Mouse (Mus musculus) heart, embryonic 15.5 days (tissue): ENCODE data around the gene Syn1. TPM values are rescaled to one million over a fixed set of nuclear protein-coding genes. Genes with fewer than 3 reads are reported as not detected.

Experiments used
- ATAC-seq: fragments of 200-750 bp; cut with Nextera tagmentation; replicated peaks from 2 replicates; pipeline ENCODE4 v1.8.0; 2017; ENCODE audit warnings: low read depth, moderate TSS enrichment; ENCODE audit not compliant: insufficient number of reproducible peaks, insufficient read depth, low FRiP score
- H3K27ac ChIP-seq: fragments of 300-500 bp; sonication (generic); 2 replicates; pipeline ENCODE4 v1.5.1; 2015; ENCODE audit warnings: mild to moderate bottlenecking, inconsistent platforms
- H3K27me3 ChIP-seq: fragments of 300-500 bp; sonication (generic); 2 replicates; pipeline ENCODE4 v1.6.1; 2015; ENCODE audit warnings: inconsistent platforms
- H3K36me3 ChIP-seq: fragments of 300-500 bp; sonication (generic); 2 replicates; pipeline ENCODE4 v1.6.1; 2015; ENCODE audit warnings: mild to moderate bottlenecking, inconsistent platforms
- H3K4me1 ChIP-seq: fragments of 300-500 bp; sonication (generic); replicated peaks from 2 replicates; pipeline ENCODE4 v1.6.1; 2015; ENCODE audit warnings: inconsistent platforms
- H3K4me2 ChIP-seq: fragments of 300-500 bp; sonication (generic); 2 replicates; pipeline ENCODE4 v1.6.1; 2015; ENCODE audit warnings: inconsistent platforms, mild to moderate bottlenecking, moderate library complexity
- H3K4me3 ChIP-seq: fragments of 300-500 bp; sonication (generic); 2 replicates; pipeline ENCODE4 v1.5.1; 2015; ENCODE audit warnings: mild to moderate bottlenecking, inconsistent platforms
- H3K9ac ChIP-seq: fragments of 300-500 bp; sonication (generic); 2 replicates; pipeline ENCODE4 v1.6.1; 2015; ENCODE audit warnings: mild to moderate bottlenecking, inconsistent platforms
- H3K9me3 ChIP-seq: fragments of 300-500 bp; sonication (generic); replicated peaks from 2 replicates; pipeline ENCODE4 v1.6.1; 2016; ENCODE audit warnings: inconsistent platforms
- WGBS: fragments of 180-500 bp; shearing (Covaris S2); methylation state at CpG from one replicate; pipeline ENCODE4 v1.1.7; 2015; ENCODE audit warnings: mixed read lengths; 5-methylcytosine and 5-hydroxymethylcytosine counted together
- polyA plus RNA-seq: library from polyadenylated mRNA; unstranded; fragments of >200 nt; fragmentation: Nextera tagmentation; extraction: Ambion mirVana; gene quantifications from 2 replicates; pipeline ENCODE4 v1.2.1, GENCODE M21; 2015

The Syn1 gene
- polyA plus RNA-seq: 0.25 and 0.77 TPM in 2 replicates

- Histone ChIP-seq H3K9ac (peak within 1 kb of the TSS; percentile 25; the same call in 1 of the 2 replicates), H3K27me3 (peaks cover 8% of the 10 kb centered on the region; the same call in 1 of the 2 replicates), H3K4me1 (0 out of 2 replicates have a peak, but pooled peaks cover 6% of the 10 kb centered on the region), H3K9me3 (no peaks in the 10 kb centered on the region), H3K4me2 (peak within 1 kb of the TSS; percentile 80), H3K27ac (no peak within 1 kb of the TSS), H3K36me3 (no peaks in the 10 kb centered on the region), H3K4me3 (peak within 1 kb of the TSS; percentile 46)
- peak; percentile 84; the same call in 1 of the 2 replicates for ATAC-seq
- 9% methylated on average over 40 of the region's 44 CpGs for WGBS
These were observed at the start of gene Syn1 for GRCm38 (mm10) chrX:20920844-20921364. Gene Syn1 (minus strand): TSS chrX:20921004.

DNA sequence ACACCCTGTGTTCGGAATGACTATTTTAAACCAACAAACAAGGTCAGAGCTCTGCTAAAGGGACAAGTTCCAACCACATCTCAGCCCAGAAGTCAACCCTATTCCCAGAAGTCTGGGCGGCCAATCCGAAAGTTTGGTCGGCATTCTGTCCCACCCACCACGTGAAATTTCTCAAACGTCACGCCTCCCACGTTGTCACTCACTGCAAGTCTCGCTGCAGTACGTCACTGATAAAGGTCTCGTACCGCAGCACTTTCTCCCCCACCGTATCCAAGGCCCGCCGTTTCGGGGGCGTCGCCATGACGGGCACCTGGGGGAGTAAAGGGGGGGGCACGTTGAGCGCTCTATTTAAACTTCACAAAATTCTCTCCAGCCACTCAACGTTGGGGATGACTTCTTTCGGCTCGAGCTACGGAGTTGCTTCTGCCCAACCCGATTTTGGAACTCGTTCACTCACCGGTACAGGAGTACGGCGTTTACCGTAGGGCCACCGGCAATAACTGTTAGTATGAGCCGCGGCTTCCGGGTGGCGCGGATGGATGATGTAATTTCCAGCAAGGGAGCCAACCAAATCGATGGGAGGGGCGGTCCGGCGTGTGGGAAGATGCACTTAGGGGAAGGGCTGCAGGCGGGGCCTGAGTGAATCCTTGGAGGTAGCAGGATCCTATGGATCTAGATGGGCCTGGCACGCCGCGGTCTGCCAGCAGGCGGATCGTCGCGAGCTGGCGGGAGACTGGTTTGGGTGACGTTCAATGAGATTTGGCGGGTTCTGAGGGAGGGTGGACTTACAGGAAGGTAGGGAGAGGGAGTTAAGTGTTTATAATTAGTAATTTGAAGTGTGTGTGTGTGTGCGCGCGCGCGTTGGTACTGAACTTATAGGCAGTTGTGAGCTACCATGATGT is 40.9 kb upstream of the Syn1 start, which contains the start of gene Uxt:
Gene Uxt (minus strand): TSS at position 541 of the 902 bp plus-strand sequence.
- Histone ChIP-seq H3K9ac (peak within 1 kb of the TSS; percentile 52), H3K9me3 (no peaks in the 10 kb centered on the region), H3K4me3 (peak within 1 kb of the TSS; percentile 64), H3K27me3 (no peaks in the 10 kb centered on the region), H3K4me1 (0 out of 2 replicates have a peak, but pooled peaks cover 4% of the 10 kb centered on the region), H3K36me3 (peaks cover 7% of the 10 kb centered on the region; the same call in 1 of the 2 replicates), H3K4me2 (peak within 1 kb of the TSS; percentile 56), H3K27ac (peak within 1 kb of the TSS; percentile 89)
- WGBS: 11% methylated on average over 57 of the region's 57 CpGs
- ATAC-seq: peak; percentile 93

DNA sequence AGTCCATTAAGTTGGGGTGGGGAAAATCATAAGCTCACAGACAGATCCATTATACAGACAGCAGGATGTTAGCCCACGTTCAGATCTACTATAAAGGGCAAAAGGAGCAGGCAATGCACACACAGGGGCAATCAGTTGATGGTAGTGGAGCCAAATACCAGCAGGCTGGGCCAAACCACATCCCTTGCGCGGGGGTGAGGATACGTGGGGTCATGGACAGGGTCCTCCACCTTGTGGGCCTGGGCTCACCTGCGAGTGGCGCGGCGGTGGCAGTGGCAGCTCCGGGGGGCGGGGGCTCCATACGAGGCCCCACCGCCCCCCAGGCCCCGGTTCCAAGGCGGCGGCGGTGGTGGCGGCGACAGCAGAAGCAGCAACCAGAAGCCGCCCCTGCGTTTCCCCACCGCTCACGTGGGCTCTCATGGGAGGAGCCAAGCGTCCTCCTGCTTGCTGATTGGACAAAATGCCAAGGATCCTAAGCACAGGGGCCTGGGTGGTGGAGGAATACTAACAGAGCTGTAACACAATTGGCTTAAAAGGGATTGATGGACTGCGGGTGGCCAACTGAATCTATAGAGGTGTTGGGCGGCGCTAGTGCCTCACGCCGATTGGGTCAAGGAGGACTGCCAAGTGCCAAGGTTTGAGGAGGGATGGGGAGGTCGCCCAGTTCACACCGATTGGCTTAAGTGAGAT is 29.5 kb upstream of the Syn1 start, which contains the start of gene Elk1:
Gene Elk1 (minus strand): TSS at position 418 of the 690 bp plus-strand sequence.
- ATAC-seq: peak; percentile 95
- Histone ChIP-seq H3K9me3 (no peaks in the 10 kb centered on the region), H3K27ac (peak within 1 kb of the TSS; percentile 74), H3K4me1 (no peaks in the 10 kb centered on the region), H3K27me3 (no peaks in the 10 kb centered on the region), H3K4me2 (peak within 1 kb of the TSS; percentile 57), H3K4me3 (peak within 1 kb of the TSS; percentile 74), H3K36me3 (no peaks in the 10 kb centered on the region), H3K9ac (peak within 1 kb of the TSS; percentile 68)
- WGBS: 9% methylated on average over 30 of the region's 30 CpGs

DNA sequence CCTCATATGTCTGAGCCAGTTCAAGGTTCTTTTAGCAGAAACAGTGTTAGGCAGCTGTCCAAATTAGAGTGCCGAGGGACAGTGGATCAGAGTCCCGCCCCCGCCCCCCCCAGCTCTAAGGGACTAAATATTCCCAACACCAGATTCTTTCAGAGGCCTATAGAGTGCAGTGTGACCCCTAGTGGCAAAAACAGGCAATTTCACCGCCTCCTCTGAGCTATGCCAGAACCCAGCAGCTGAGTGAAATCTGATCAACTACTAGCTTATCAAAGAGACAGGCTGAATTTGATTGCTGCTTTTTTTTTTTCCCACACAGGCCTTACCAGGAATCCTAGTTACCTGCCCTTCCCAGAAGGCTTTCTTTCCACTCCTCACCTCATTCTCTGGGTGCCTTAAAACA is 25.3 kb upstream of the Syn1 start:
- WGBS: 9% methylated on average over 4 of the region's 4 CpGs
- Histone ChIP-seq H3K27me3 (no peaks in the 10 kb centered on the region), H3K4me1 (no peaks in the 10 kb centered on the region), H3K9me3 (no peaks in the 10 kb centered on the region), H3K4me2 (no peak overlapping the region), H3K9ac (no peak overlapping the region), H3K27ac (no peak overlapping the region), H3K36me3 (no peaks in the 10 kb centered on the region), H3K4me3 (no peak overlapping the region)
- no peak for ATAC-seq

- ATAC-seq: no peak
- 65% methylated on average over 1 of the region's 1 CpGs for WGBS
- Histone ChIP-seq H3K27ac (no peak overlapping the region), H3K27me3 (no peaks in the 10 kb centered on the region), H3K4me2 (no peak overlapping the region), H3K4me1 (no peaks in the 10 kb centered on the region), H3K4me3 (no peak overlapping the region), H3K36me3 (0 out of 2 replicates have a peak, but pooled peaks cover 3% of the 10 kb centered on the region), H3K9me3 (no peaks in the 10 kb centered on the region), H3K9ac (no peak overlapping the region)
These were observed 11.2 kb upstream of the Syn1 start for GRCm38 (mm10) chrX:20931963-20932362.

GRCm38 (mm10) chrX:20931364-20931763 is 10.6 kb upstream of the Syn1 start, which contains the start of gene Cfp:
Gene Cfp (minus strand): TSS chrX:20931555.
- ATAC-seq: no peak
- WGBS: 100% methylated on average over 1 of the region's 1 CpGs
- Histone ChIP-seq H3K4me3 (no peak within 1 kb of the TSS), H3K4me1 (no peaks in the 10 kb centered on the region), H3K4me2 (no peak within 1 kb of the TSS), H3K36me3 (0 out of 2 replicates have a peak, but pooled peaks cover 3% of the 10 kb centered on the region), H3K27me3 (no peaks in the 10 kb centered on the region), H3K9me3 (no peaks in the 10 kb centered on the region), H3K27ac (no peak within 1 kb of the TSS), H3K9ac (no peak within 1 kb of the TSS)

DNA sequence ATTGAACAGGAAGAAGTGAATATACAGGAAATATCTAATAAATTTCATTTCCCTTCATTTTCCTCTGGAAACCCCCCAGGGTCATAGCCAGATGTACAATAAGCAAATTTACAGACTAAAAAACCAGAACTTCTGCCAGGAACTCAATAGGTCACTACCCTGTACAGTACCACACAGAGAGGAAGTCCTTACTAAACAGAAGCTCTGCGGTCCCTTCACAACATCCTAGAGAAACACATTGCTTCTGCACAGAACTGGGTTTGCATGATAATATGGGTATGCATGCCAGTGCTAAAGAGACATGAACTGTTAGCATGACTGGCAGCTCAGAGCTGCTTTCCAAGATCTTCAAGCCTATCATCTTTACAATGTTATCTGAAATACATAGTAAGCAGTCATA is 9.1 kb upstream of the Syn1 start:
- 78% methylated on average over 1 of the region's 1 CpGs for WGBS
- Histone ChIP-seq H3K27me3 (no peaks in the 10 kb centered on the region), H3K4me1 (no peaks in the 10 kb centered on the region), H3K4me2 (no peak overlapping the region), H3K9ac (no peak overlapping the region), H3K36me3 (no peaks in the 10 kb centered on the region), H3K27ac (no peak overlapping the region), H3K9me3 (no peaks in the 10 kb centered on the region), H3K4me3 (no peak overlapping the region)
- no peak for ATAC-seq

DNA sequence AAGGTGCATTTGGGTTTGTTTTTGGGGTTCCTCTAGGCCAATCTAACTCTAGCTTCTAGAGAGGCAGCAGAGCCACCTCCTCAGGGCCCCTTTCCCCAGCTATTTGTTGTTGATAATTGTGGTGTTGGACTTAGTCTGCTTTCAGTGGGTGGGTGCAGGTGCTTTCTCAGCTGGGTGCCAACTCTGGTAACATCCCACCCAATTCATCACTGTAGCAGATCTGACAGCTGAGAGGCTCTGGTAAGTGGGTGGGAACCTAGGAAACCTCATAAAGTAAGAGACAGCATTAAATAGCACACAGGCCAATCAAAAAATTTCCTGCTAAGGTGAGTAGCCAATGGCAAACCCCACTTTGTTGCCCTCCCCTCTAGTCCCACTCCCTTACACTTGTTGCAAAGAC is 4.2 kb upstream of the Syn1 start:
- no peak overlapping the region for H3K4me3 ChIP-seq
- 0 out of 2 replicates have a peak, but pooled peaks cover 6% of the 10 kb centered on the region for H3K4me1 ChIP-seq
- no peaks in the 10 kb centered on the region for H3K9me3 ChIP-seq
- H3K36me3 ChIP-seq: no peaks in the 10 kb centered on the region
- ATAC-seq: no peak
- no peak overlapping the region for H3K27ac ChIP-seq
- H3K4me2 ChIP-seq: no peak overlapping the region
- H3K27me3 ChIP-seq: peaks cover 4% of the 10 kb centered on the region; the same call in 1 of the 2 replicates
- H3K9ac ChIP-seq: no peak overlapping the region

DNA sequence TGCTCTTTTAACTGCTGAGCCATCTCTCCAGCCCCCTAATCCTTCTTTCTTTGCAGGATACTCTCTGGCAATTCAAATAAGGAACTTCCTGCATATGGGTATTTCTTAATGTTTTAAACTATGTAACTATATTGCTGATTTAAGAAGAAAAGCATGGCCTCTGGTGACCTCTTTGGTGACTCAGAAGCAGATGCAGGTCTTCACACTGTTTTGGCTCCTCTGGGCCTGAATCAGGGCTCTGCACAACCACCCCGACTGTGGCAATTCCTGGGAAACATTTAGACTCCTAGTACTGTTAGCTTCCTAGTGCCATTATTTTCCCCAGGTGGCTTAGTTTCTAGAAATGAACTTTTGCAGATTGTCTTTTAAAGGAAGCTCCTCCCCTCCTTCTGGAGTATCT is 2.7 kb upstream of the Syn1 start:
- no peak overlapping the region for H3K4me2 ChIP-seq
- no peak overlapping the region for H3K9ac ChIP-seq
- no peaks in the 10 kb centered on the region for H3K9me3 ChIP-seq
- no peak for ATAC-seq
- H3K4me1 ChIP-seq: 0 out of 2 replicates have a peak, but pooled peaks cover 6% of the 10 kb centered on the region
- H3K27me3 ChIP-seq: peaks cover 8% of the 10 kb centered on the region; the same call in 1 of the 2 replicates
- H3K4me3 ChIP-seq: no peak overlapping the region
- 67% methylated on average over 1 of the region's 1 CpGs for WGBS
- H3K36me3 ChIP-seq: no peaks in the 10 kb centered on the region
- H3K27ac ChIP-seq: no peak overlapping the region

GRCm38 (mm10) chrX:20921366-20921765 is 562 bp upstream of the Syn1 start:
- no peak for ATAC-seq
- no peaks in the 10 kb centered on the region for H3K36me3 ChIP-seq
- 42% methylated on average over 5 of the region's 5 CpGs for WGBS
- peak overlapping the region; percentile 80 for H3K4me2 ChIP-seq
- peak overlapping the region; percentile 46; the same call in 1 of the 2 replicates for H3K4me3 ChIP-seq
- H3K27me3 ChIP-seq: peaks cover 8% of the 10 kb centered on the region; the same call in 1 of the 2 replicates
- H3K27ac ChIP-seq: no peak overlapping the region
- no peaks in the 10 kb centered on the region for H3K9me3 ChIP-seq
- 0 out of 2 replicates have a peak, but pooled peaks cover 6% of the 10 kb centered on the region for H3K4me1 ChIP-seq
- H3K9ac ChIP-seq: no peak overlapping the region
